Mouse (Mus musculus) liver, adult (tissue): ENCODE results near the gene Cyp2b19.

ENCODE experiments used
- GATA4 ChIP-seq: IDR thresholded peaks from 2 replicates; pipeline ENCODE4 v1.6.1; 2014; ENCODE audit warnings: mild to moderate bottlenecking, low read length; ENCODE audit not compliant: insufficient replicate concordance

Gene Cyp2b19

DNA sequence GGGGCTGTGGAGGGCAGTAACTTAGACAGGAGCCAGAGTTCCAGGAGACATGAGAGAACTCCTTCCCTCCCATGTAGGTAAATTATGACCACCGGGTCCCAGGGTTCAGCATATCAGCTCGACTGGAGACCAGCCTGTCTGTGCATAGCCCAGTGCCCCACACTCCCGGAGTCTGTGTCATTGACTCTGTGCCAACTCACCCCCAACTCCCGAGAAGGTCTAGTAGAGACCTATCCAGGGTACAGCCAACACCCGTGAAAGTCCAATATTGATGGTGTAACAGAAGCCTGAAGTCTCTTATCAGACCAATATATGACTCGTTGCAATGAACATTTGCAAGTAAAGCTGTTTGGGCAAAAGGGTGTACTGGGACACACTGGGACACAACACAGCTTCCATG is 33.0 kb downstream of the Cyp2b19 start:
- TF ChIP-seq GATA4 = no peak

DNA sequence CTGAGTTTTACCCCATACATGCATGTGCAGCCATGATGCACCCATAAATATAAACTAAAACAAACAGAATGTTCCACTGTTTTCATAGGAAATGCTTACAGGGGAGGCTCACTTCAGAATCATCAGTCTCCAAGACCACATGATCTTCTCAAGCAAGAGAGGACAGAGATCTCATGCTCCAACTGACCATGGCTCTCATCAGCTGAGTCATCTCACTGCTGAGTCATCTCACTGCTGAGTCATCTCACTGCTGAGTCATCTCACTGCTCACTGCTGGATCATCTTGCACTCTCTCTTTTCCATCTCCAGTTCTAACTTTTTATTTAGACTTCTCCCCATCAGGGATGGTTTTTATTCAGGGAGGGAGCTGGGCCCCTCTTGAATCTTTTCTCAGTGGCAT is 43.2 kb downstream of the Cyp2b19 start:
- TF ChIP-seq GATA4 = no peak

DNA sequence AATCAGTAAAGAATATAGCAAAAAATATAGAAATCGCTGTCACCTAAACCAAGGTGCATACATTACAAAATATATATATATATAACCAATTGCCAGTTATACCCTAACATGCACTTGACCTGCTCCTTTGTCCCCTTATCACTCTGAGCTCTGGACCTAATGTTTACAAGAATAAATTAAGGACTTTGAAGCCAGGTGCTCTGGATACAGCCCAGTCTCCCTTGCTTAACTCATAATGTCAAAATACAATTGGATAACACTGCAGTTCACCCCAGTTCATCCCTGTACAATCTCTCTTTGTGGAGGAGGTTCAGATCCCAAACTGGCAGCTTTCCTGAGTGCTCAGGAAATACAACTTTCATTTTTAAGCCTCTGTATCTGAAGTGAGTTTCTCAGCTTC is 44.1 kb downstream of the Cyp2b19 start:
- peak; percentile 74; the same call in 1 of the 2 replicates for TF ChIP-seq GATA4

DNA sequence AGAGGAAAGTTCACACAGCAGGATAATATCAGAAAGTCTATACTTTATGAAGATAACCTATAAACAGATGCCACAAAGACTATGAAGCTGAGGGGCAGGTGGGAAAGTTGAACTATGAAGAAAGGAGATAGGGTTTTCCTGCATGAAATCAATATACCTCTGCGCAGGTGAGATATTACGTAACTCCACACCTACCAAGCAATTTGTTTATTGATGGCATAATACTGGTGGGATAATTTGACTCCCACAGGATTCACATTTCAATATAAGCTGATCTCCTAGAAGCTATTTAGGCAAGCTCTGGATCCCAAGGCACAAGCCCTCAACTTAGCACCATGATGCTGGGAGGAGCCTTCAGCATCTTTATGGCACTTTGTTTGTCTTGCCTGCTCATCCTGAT is 51.6 kb downstream of the Cyp2b19 start, which contains the start of gene Cyp2g1:
Gene Cyp2g1 (plus strand): TSS at position 301 of the 400 bp plus-strand sequence.
- no peak for TF ChIP-seq GATA4
